Mouse (Mus musculus): ENCODE results near the gene Gm21671. TPM values are rescaled to one million over a fixed set of nuclear protein-coding genes. Genes with fewer than 3 reads are reported as not detected.
"Not testable (repeated sequence)": the region's sequence is repeated elsewhere in the genome, so short reads cannot be mapped to it uniquely, and the experiment has no call there.

Gene Gm21671
- polyA plus RNA-seq (2015; fragmentation: Nextera tagmentation; extraction: Ambion mirVana), result not detected in 2 replicates

DNA sequence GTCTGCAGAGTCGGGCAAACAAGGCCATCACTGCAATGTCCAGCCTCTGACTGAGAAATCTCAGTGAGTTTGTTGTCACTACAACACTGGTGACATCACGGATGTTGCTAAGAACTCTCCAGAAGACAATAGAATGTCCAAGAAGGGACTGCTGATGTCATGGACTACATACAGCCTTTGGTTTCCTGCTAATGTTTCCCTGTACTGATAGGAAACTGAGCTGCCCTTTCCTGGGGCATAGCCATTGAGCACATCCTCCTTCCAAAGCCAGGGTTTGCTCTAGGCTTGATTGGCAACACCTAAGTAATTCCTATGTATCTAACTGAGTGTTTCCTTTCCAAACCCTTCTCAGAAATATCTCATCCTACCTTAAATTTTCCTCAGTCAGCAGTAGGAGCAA lies at the start of gene Gm21671:
Gene Gm21671, minus strand, starts transcription at position 101 of the 400 bp plus-strand sequence.
- H3K4me2 ChIP-seq (ENCODE audit: low read depth, low read length); H3K4me3 ChIP-seq (ENCODE audit: low read length); H3K27me3 ChIP-seq (replicated peaks; ENCODE audit: control insufficient read depth, insufficient read depth, low read length); ATAC-seq; H3K9ac ChIP-seq (ENCODE audit: low read depth, low read length); H3K9me3 ChIP-seq (ENCODE audit: control insufficient read depth, low read length); H3K36me3 ChIP-seq (ENCODE audit: control insufficient read depth, insufficient read depth, low read length); H3K4me1 ChIP-seq (ENCODE audit: control insufficient read depth, insufficient read depth, low read length); H3K27ac ChIP-seq (ENCODE audit: low read length): not testable (repeated sequence)
- WGBS, result 74% methylated on average over 2 of the region's 2 CpGs

DNA sequence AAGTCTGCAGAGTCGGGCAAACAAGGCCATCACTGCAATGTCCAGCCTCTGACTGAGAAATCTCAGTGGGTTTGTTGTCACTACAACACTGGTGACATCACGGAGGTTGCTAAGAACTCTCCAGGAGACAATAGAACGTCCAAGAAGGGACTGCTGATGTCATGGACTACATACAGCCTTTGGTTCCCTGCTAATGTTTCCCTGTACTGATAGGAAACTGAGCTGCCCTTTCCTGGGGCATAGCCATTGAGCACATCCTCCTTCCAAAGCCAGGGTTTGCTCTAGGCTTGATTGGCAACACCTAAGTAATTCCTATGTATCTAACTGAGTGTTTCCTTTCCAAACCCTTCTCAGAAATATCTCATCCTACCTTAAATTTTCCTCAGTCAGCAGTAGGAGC lies 34.3 kb upstream of the Gm21671 start, which contains the start of gene Gm21698:
Gene Gm21698, minus strand, starts transcription at position 101 of the 400 bp plus-strand sequence.
- H3K9ac ChIP-seq (ENCODE audit: low read depth, low read length); H3K4me1 ChIP-seq (ENCODE audit: control insufficient read depth, insufficient read depth, low read length); ATAC-seq; H3K27me3 ChIP-seq (replicated peaks; ENCODE audit: control insufficient read depth, insufficient read depth, low read length); H3K4me3 ChIP-seq (ENCODE audit: low read length); H3K9me3 ChIP-seq (ENCODE audit: control insufficient read depth, low read length); H3K36me3 ChIP-seq (ENCODE audit: control insufficient read depth, insufficient read depth, low read length); H3K27ac ChIP-seq (ENCODE audit: low read length); H3K4me2 ChIP-seq (ENCODE audit: low read depth, low read length): not testable (repeated sequence)
- no CpG with 5 or more reads among the region's 3 CpGs for WGBS

DNA sequence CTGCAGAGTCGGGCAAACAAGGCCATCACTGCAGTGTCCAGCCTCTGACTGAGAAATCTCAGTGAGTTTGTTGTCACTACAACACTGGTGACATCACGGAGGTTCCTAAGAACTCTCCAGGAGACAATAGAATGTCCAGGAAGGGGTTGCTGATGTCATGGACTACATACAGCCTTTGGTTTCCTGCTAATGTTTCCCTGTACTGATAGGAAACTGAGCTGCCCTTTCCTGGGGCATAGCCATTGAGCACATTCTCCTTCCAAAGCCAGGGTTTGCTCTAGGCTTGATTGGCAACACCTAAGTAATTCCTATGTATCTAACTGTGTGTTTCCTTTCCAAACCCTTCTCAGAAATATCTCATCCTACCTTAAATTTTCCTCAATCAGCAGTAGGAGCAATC lies 18.3 kb upstream of the Gm21671 start, which contains the start of gene Gm21680:
Gene Gm21680, minus strand, starts transcription at position 101 of the 400 bp plus-strand sequence.
- not testable (repeated sequence) for H3K4me2 ChIP-seq (ENCODE audit: low read depth, low read length); H3K36me3 ChIP-seq (ENCODE audit: control insufficient read depth, insufficient read depth, low read length); H3K27ac ChIP-seq (ENCODE audit: low read length); H3K9ac ChIP-seq (ENCODE audit: low read depth, low read length); H3K9me3 ChIP-seq (ENCODE audit: control insufficient read depth, low read length); H3K4me3 ChIP-seq (ENCODE audit: low read length); H3K4me1 ChIP-seq (ENCODE audit: control insufficient read depth, insufficient read depth, low read length); ATAC-seq; H3K27me3 ChIP-seq (replicated peaks; ENCODE audit: control insufficient read depth, insufficient read depth, low read length)
- no CpG with 5 or more reads among the region's 2 CpGs for WGBS

DNA sequence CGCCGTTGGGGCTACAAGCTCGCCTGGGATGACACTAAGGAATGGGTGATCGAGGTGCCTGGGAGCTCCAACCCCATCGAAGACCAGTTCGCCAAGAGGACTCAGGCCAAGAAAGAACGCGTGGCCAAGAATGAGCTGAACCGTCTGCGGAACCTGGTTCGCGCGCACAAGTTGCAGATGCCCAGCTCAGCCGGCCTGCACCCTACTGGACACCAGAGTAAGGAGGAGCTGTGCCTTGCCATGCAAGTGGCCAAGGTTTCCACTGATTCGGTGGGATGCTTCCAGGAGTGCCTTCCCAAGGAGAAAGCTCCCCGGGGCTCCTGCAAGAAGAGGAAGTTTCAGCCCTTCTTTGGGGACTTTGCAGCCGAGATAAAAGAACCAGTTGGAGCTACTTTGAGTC lies 2.8 kb upstream of the Gm21671 start:
- ATAC-seq; H3K27ac ChIP-seq (ENCODE audit: low read length); H3K36me3 ChIP-seq (ENCODE audit: control insufficient read depth, insufficient read depth, low read length); H3K9ac ChIP-seq (ENCODE audit: low read depth, low read length); H3K4me1 ChIP-seq (ENCODE audit: control insufficient read depth, insufficient read depth, low read length); H3K9me3 ChIP-seq (ENCODE audit: control insufficient read depth, low read length); H3K4me3 ChIP-seq (ENCODE audit: low read length); H3K27me3 ChIP-seq (replicated peaks; ENCODE audit: control insufficient read depth, insufficient read depth, low read length): not testable (repeated sequence)
- H3K4me2 ChIP-seq (ENCODE audit: low read depth, low read length), result peak overlapping the region; percentile 22; the same call in 1 of the 2 replicates
- 41% methylated on average over 16 of the region's 17 CpGs for WGBS

DNA sequence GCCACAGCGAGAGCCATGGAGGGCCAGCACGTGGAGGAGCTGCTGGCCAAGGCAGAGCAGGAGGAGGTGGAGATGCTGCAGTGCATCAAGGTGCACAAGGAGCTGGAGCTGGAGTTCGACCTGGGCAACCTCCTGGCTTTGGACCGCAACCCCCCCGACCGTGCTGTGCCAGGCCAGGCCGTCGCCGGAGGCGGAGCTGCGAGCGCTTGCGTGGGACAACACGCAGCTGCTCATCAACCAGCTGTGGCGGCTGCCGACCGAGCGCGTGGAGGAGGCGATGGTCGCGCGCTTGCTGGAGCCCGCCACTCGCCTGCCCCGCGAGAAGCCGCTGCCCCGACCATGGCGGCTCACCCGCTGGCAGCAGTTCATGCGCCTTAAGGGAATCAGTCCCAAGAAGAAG lies 2.4 kb upstream of the Gm21671 start:
- H3K4me2 ChIP-seq (ENCODE audit: low read depth, low read length), result peak overlapping the region; percentile 22; the same call in 1 of the 2 replicates
- not testable (repeated sequence) for H3K27ac ChIP-seq (ENCODE audit: low read length); ATAC-seq; H3K4me3 ChIP-seq (ENCODE audit: low read length); H3K36me3 ChIP-seq (ENCODE audit: control insufficient read depth, insufficient read depth, low read length); H3K9ac ChIP-seq (ENCODE audit: low read depth, low read length); H3K27me3 ChIP-seq (replicated peaks; ENCODE audit: control insufficient read depth, insufficient read depth, low read length); H3K9me3 ChIP-seq (ENCODE audit: control insufficient read depth, low read length); H3K4me1 ChIP-seq (ENCODE audit: control insufficient read depth, insufficient read depth, low read length)
- 26% methylated on average over 25 of the region's 32 CpGs for WGBS

DNA sequence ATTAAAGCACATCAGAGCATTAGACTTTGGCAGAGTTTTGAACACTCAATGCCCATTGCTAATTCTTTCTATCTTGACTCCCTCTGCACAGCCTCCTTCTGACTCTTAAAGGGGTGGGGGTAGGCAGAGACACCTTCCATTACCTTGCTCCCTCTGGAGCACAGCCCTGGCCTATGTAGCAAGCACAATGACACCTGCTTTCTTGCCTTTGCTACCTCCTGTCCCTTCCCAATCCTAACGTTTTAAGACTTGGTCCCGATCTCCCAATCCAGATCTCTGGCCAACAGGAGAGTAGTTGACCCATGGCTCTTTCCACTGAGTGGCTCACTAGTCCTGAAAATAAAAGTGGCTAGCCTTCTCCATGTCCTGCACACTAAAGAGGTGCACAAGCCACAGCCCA lies 8.8 kb downstream of the Gm21671 start:
- H3K36me3 ChIP-seq (ENCODE audit: control insufficient read depth, insufficient read depth, low read length); H3K4me2 ChIP-seq (ENCODE audit: low read depth, low read length); ATAC-seq; H3K9ac ChIP-seq (ENCODE audit: low read depth, low read length); H3K4me3 ChIP-seq (ENCODE audit: low read length); H3K27me3 ChIP-seq (replicated peaks; ENCODE audit: control insufficient read depth, insufficient read depth, low read length); H3K27ac ChIP-seq (ENCODE audit: low read length); H3K4me1 ChIP-seq (ENCODE audit: control insufficient read depth, insufficient read depth, low read length); H3K9me3 ChIP-seq (ENCODE audit: control insufficient read depth, low read length): not testable (repeated sequence)
- 81% methylated on average over 2 of the region's 2 CpGs for WGBS

DNA sequence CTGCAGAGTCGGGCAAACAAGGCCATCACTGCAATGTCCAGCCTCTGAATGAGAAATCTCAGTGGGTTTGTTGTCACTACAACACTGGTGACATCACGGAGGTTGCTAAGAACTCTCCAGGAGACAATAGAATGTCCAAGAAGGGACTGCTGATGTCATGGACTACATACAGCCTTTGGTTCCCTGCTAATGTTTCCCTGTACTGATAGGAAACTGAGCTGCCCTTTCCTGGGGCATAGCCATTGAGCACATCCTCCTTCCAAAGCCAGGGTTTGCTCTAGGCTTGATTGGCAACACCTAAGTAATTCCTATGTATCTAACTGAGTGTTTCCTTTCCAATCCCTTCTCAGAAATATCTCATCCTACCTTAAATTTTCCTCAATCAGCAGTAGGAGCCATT lies 11.9 kb downstream of the Gm21671 start, which contains the start of gene Gm21663:
Gene Gm21663, minus strand, starts transcription at position 101 of the 400 bp plus-strand sequence.
- H3K27me3 ChIP-seq (replicated peaks; ENCODE audit: control insufficient read depth, insufficient read depth, low read length); ATAC-seq; H3K9ac ChIP-seq (ENCODE audit: low read depth, low read length); H3K4me1 ChIP-seq (ENCODE audit: control insufficient read depth, insufficient read depth, low read length); H3K27ac ChIP-seq (ENCODE audit: low read length); H3K36me3 ChIP-seq (ENCODE audit: control insufficient read depth, insufficient read depth, low read length); H3K4me2 ChIP-seq (ENCODE audit: low read depth, low read length); H3K9me3 ChIP-seq (ENCODE audit: control insufficient read depth, low read length); H3K4me3 ChIP-seq (ENCODE audit: low read length): not testable (repeated sequence)
- WGBS, result 43% methylated on average over 2 of the region's 2 CpGs

Other genes with a start within 250 kb of the Gm21671 start
- 4.3 and 4.4 TPM in 2 replicates for gene Xrcc2, start 248.6 kb downstream of the Gm21671 start, polyA plus RNA-seq (2015; fragmentation: Nextera tagmentation; extraction: Ambion mirVana)
- gene Actr3b, start 194.4 kb downstream of the Gm21671 start, polyA plus RNA-seq (2015; fragmentation: Nextera tagmentation; extraction: Ambion mirVana), result 1.7 and 2.6 TPM in 2 replicates
- not detected in 2 replicates for gene Gm21663, start 12.0 kb downstream of the Gm21671 start, polyA plus RNA-seq (2015; fragmentation: Nextera tagmentation; extraction: Ambion mirVana)
- not detected in 2 replicates for gene Gm21680, start 18.2 kb upstream of the Gm21671 start, polyA plus RNA-seq (2015; fragmentation: Nextera tagmentation; extraction: Ambion mirVana)
- not detected in 2 replicates for gene Gm21698, start 34.2 kb upstream of the Gm21671 start, polyA plus RNA-seq (2015; fragmentation: Nextera tagmentation; extraction: Ambion mirVana)
- gene Gm1979, start 50.4 kb upstream of the Gm21671 start, polyA plus RNA-seq (2015; fragmentation: Nextera tagmentation; extraction: Ambion mirVana), result not detected in 2 replicates
- not detected in 2 replicates for gene Gm5862, start 68.5 kb upstream of the Gm21671 start, polyA plus RNA-seq (2015; fragmentation: Nextera tagmentation; extraction: Ambion mirVana)
- gene Speer4a, start 85.1 kb upstream of the Gm21671 start, polyA plus RNA-seq (2015; fragmentation: Nextera tagmentation; extraction: Ambion mirVana), result not detected in 2 replicates
- gene Gm7347, start 104.2 kb upstream of the Gm21671 start, polyA plus RNA-seq (2015; fragmentation: Nextera tagmentation; extraction: Ambion mirVana), result not detected in 2 replicates
- not detected in 2 replicates for gene Gm10471, start 134.9 kb upstream of the Gm21671 start, polyA plus RNA-seq (2015; fragmentation: Nextera tagmentation; extraction: Ambion mirVana)
- gene 5031410I06Rik, start 150.9 kb upstream of the Gm21671 start, polyA plus RNA-seq (2015; fragmentation: Nextera tagmentation; extraction: Ambion mirVana), result not detected in 2 replicates
- gene Gm10220, start 167.0 kb upstream of the Gm21671 start, polyA plus RNA-seq (2015; fragmentation: Nextera tagmentation; extraction: Ambion mirVana), result not detected in 2 replicates

All from intestine, embryonic 16.5 days (tissue).